Mouse (Mus musculus): ENCODE results near the gene Fam104a.

The Fam104a gene

GRCm38 (mm10) chr11:113703758-113704157, 19.8 kb upstream of the Fam104a start:
- DNase-seq (ENCODE audit: extremely low spot score) = peak; percentile 73

DNA sequence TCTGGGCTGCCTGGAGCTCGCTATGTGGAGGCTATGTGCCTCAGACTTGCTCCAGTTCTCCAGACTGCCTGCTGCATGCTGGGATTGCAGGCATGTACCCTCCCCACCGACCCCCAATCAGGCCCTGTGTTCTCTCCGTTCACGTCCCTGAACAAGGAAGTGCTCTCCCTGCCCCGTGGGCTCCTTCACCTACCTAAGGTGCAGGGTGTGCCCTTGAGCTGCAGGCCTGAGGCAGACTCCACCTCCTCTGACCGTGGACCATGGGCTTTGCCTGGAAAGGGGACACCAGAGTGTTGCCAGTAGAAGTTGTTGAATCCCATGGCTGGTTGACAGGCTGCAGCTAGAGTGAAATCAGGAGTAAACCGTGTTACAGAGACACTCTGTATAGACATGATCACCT, 15.7 kb upstream of the Fam104a start:
- no peak for DNase-seq (ENCODE audit: extremely low spot score)

DNA sequence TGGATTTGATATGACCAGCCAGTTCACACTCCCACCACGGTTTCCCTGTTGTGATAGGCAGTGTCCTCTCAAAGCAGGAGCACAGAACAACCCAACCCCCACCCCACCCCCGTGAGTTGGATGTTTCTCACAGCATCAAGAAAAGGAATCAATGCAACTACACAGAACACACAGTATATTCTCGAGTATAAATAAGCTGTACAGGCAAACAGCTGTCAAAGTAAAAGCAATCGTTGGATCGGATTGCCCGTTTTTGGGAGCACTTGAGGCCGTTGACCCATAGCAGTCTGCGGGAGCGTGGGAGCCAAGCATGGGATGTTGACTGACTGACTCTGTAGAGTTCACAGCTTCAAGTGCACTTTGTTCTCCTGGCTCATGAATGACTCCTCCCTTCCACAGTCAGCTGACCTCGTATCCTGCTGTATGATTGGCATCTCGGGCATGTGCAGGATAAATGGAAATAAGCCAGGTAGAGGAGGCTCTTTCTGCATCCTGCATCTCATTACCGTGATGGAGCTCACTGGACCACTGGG, 14.1 kb upstream of the Fam104a start:
- no peak for DNase-seq (ENCODE audit: extremely low spot score)

DNA sequence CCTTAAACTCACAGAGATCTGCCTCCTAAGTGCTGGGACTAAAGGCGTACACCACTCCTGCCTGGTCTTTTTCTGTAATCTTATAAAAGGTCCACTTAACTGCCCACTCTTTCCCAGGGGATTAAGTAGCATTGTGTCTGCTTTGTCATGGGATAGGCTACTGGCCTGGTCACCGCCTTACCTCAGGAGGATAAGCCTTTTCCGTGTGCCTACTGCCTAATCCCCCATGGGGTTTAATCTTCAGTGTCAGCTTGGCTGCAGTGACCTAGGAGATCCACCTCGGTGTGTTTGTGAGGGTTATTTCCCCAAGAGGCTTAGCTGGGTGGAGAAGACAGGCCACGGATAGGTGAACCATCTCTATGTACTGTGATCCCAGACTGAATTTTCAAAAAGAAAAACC, 13.6 kb upstream of the Fam104a start:
- DNase-seq (ENCODE audit: extremely low spot score) = no peak

- DNase-seq (ENCODE audit: extremely low spot score) = no peak
These were observed 7.9 kb upstream of the Fam104a start for GRCm38 (mm10) chr11:113691851-113692250.

DNA sequence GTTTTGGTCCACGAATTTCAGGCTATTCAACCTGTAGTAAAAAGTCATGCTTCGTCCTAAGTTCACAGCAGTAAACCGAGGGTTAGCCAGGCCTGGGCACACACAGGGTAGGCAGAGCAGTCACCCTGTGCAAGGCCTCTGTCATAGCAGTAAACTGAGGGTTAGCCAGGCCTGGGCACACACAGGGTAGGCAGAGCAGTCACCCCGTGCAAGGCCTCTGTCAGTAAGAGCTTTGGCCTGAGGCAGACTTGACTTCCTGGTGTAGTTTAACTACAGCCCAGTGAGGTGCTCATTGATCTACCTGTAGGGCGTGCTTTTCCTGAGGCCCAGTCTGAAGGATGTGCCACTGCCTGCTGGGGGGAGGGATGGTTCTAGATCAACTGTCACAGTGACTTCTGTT, 7.4 kb upstream of the Fam104a start:
- no peak for DNase-seq (ENCODE audit: extremely low spot score)

- no peak for DNase-seq (ENCODE audit: extremely low spot score)
These were observed 6.6 kb upstream of the Fam104a start for GRCm38 (mm10) chr11:113690506-113690905.

- no peak for DNase-seq (ENCODE audit: extremely low spot score)
These were observed 3.1 kb upstream of the Fam104a start for GRCm38 (mm10) chr11:113687031-113687430.

GRCm38 (mm10) chr11:113684707-113685426, 912 bp upstream of the Fam104a start:
- no peak for DNase-seq (ENCODE audit: extremely low spot score)

DNA sequence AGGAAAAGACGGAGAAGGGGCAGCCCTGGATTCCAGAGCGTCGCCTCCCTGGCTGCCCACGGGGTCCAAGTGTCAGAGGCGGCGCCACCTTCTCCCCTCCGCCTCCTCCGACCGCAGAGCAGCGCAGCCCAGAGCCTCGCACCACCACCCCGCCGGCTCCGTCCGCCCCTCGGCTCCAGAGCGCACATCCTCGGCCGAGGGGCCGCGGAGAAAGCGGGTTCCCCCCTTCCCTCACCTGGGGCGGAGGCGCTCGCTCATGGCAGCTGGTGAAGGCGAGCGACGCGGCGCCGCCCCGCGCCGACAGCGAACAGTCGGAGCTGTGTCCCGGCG, 363 bp downstream of the Fam104a start:
- no peak for DNase-seq (ENCODE audit: extremely low spot score)

DNA sequence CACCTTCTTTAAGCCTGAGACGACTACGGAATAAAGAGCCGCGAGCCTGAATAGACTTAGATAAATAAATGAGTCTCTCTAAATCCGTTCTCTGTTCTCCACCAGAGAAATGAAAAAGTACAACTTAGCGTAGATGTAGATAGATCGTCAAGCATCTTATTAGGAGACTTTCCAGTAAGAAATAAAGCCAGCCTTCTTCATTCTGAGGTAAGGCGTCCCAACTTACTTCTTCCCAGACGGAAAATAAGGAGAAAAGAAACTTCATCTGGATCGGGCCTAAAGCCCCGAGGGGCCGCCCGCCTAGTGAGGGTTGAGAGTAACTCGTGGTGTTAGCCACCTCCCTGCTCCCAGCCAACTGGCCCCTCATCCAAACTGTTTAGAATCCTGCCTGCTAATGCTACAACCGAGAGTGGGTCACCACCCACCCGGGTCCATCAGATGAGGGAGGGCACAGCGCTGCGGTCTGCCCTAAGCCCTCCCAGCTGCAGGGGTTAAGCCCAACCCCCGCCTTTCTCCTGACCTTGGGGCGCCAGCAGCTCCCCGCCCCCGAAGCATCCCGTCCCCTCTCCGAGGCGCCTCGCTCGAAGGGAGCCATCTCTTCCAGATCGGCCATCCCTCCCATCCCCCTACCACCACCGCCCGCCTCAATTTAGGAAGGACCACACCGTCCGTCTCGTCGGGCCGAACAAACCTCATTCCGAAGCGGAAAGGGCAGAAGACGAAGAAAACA, 893 bp downstream of the Fam104a start:
- peak; percentile 71 for DNase-seq (ENCODE audit: extremely low spot score)

- DNase-seq (ENCODE audit: extremely low spot score) = no peak
These were observed 2.0 kb downstream of the Fam104a start for GRCm38 (mm10) chr11:113681979-113682378.

GRCm38 (mm10) chr11:113680954-113681353, 3.0 kb downstream of the Fam104a start:
- DNase-seq (ENCODE audit: extremely low spot score) = no peak

DNA sequence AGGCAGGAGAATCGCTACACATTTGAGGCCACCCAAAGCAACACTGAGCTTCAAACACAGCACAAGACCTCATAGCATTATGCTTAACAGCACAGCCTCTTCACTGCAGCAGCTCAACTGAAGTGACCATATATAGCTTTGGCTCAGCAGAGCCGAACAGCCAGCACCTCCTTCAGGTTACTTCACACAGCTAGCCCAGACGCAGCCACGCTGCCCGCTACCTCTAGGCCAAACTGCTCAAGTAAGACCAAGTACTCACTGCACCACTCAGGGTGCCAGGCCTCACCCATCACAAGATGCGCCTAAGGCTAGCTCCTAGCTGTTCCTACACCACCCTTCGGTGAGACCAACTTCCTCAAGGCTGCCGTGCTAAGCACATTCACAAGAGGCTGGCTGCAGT, 5.6 kb downstream of the Fam104a start:
- DNase-seq (ENCODE audit: extremely low spot score) = no peak

DNA sequence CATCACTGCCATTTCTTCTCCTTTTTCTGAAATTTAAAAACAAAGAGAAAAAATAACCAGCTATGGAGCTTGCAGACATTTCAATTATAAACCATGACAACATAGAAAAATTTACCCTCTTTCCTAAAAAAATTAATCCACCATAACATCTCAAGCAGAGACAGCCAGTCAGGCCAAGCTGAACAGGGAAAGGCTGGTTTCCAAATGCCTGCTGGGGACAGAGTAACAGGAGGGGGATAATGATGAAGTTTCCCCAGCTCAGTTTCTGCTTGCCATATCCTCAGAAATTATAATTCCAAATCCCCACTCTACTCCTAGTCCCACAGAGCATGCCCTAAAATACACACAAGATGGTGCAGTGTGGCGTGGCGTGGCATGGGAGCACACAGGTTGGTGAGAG, 6.6 kb downstream of the Fam104a start:
- no peak for DNase-seq (ENCODE audit: extremely low spot score)

DNA sequence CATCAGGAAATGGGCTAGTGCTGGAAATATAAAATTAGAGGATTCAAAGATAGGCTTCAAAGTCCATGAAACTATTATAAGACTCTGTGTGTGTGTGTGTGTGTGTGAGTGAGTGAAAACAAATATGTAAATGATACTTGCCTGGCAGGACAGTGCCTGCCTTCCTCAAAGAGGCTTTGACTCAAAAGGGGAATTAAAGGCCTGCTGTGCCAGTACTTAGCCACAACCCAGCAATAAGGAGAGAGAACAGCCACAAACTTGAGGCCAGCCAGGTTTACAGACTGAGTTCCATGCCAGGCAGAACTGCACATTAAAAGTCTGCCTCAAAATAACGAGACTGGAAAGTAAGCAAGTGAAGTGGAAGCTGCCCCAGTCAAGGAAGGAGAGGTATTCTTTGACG, 7.1 kb downstream of the Fam104a start:
- no peak for DNase-seq (ENCODE audit: extremely low spot score)

DNA sequence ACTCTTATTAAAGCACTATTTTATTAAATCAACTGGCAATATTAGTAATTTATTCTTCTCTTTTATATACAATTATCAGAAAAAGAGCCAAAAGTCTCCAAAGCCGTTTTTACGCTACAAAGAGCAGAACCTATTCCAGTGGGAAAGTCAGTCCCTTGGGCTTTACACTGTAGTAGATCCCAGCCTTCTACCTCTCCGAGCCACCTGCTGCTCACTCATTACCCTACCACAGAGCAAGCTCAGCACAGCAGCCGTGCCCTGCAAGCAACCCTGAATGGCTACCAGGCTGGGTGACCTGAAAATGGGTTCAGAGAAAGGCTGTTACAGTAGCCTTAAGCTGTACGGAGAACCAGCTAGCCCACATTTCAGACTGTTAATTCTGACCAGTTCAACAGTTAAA, 9.4 kb downstream of the Fam104a start:
- no peak for DNase-seq (ENCODE audit: extremely low spot score)

DNA sequence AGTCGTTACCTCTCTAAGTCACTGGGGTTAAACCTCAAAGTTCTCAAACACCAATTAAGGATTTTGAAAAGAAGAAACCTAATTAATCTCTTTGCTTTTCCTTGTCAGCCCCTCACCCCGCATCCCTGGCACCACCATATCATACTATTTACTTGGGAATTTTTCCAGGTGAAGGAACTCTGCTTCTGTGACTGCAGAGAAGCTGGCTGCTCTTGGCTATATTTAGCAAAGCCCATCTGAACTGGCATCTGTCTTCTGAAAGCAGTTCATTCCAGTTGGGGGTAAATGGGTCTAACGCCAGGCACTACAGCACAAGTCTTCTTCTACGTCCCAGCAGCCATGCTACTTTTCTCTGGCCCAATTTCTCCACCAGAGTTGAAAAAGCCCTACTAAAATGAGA, 10.3 kb downstream of the Fam104a start:
- no peak for DNase-seq (ENCODE audit: extremely low spot score)

GRCm38 (mm10) chr11:113669711-113670110, 14.2 kb downstream of the Fam104a start:
- DNase-seq (ENCODE audit: extremely low spot score) = no peak

GRCm38 (mm10) chr11:113668857-113669256, 15.1 kb downstream of the Fam104a start:
- no peak for DNase-seq (ENCODE audit: extremely low spot score)

DNA sequence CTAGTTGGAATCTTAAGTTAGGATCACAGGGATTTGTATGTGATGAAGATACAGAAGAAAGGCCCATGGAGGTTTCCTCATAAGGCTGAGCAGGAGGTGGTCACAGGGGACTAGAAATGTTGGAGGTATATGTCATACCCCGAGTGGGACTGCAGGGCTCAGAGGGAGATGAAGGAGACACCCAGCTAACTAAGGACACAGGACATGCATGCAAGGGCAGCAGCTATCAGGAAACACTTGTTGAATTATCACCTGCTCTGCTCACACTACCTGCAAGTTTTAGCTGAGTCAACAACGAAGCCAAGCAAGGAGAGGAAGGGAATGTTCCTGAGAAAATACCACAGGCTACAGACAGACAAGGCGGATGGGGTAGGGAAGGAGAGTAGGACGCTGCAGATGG, 16.3 kb downstream of the Fam104a start:
- no peak for DNase-seq (ENCODE audit: extremely low spot score)

GRCm38 (mm10) chr11:113667122-113667521, 16.8 kb downstream of the Fam104a start:
- DNase-seq (ENCODE audit: extremely low spot score) = no peak

- DNase-seq (ENCODE audit: extremely low spot score) = no peak
These were observed 17.3 kb downstream of the Fam104a start for GRCm38 (mm10) chr11:113666648-113667047.

Data from embryo, embryonic 9.5 days (tissue).